ENCODE assay signal across 15 mouse cellular contexts in the genomic region with DNA sequence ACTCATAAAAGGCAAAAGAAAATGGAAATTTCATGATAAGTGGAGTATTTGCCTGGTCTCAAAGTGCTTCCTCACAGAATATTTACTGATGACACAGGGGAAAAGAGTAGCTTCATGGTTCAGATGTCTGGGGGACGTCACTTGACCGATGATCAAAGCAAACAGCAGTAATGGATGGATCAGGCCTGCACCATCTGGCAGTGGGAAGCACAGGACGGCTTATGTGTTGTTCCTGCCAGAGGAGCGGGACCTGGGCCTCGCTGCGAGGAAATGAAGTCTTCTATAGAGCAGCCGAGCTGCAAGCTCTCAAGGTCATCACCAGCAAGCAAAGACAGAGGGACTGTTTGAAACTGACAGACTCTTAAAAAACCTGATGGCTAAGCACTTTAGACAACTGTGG. TPM values are rescaled to one million over a fixed set of nuclear protein-coding genes. Genes with fewer than 3 reads are reported as not detected.
A peak's percentile ranks its signal among the peaks of the same experiment; 100 is the strongest.
DNase-seq lines count a peak whose midpoint lies in the region; ATAC-seq lines count a peak whose summit lies in the region.
"Had no signal": no experiment of that assay in that cellular context is flagged by ENCODE, and none has a peak within 500 bp of the region (broad histone marks: within the 10 kb centered on the region; RNA-seq: fewer than 3 reads in every experiment).

No protein-coding gene starts in this region.

- no peaks in the 10 kb centered on the region for H3K36me3 ChIP-seq in heart, embryonic 12.5 days
- H3K36me3 ChIP-seq in midbrain, embryonic 14.5 days (ENCODE audit: control insufficient read depth, insufficient read depth, low read length) = no peaks in the 10 kb centered on the region
- no peaks in the 10 kb centered on the region; the same call in 1 of the 2 replicates for H3K36me3 ChIP-seq in midbrain, embryonic 16.5 days (ENCODE audit: control insufficient read depth, insufficient read depth, low read length)

- WGBS in heart, embryonic 12.5 days = 36% methylated on average over 7 of the region's 7 CpGs
- WGBS in midbrain, embryonic 14.5 days = 47% methylated on average over 7 of the region's 7 CpGs
- 41% methylated on average over 7 of the region's 7 CpGs for WGBS in midbrain, embryonic 16.5 days

- DNase-seq in heart, postnatal 25 days (ENCODE audit: low spot score) = no peak
- peak; percentile 24 for DNase-seq in midbrain, embryonic 14.5 days
- peak; percentile 60 for DNase-seq in cerebellum, adult 9-10 months
- peak; percentile 56 for DNase-seq in mesoderm, embryonic 11.5 days (ENCODE audit: low read depth, low spot score)
- DNase-seq in thymus, adult 18-20 months = no peak
- DNase-seq: heart, postnatal 36 days; right cerebral cortex, postnatal 25 days had no signal

- intact Hi-C loops in heart, postnatal 25 days (cut with DNase I) = loop anchor here (5.0 kb wide), 1 partner anchor 35 kb away; a partner anchor contains a TSS

- no peaks in the 10 kb centered on the region for H3K27me3 ChIP-seq in heart, embryonic 12.5 days (replicated peaks)
- no peaks in the 10 kb centered on the region for H3K27me3 ChIP-seq in midbrain, embryonic 14.5 days (ENCODE audit: control insufficient read depth, insufficient read depth, low read length)
- H3K27me3 ChIP-seq in midbrain, embryonic 16.5 days (ENCODE audit: control insufficient read depth, insufficient read depth, low read depth, low read length) = no peaks in the 10 kb centered on the region

- H3K4me3 ChIP-seq in heart, embryonic 12.5 days = no peak overlapping the region
- no peak overlapping the region for H3K4me3 ChIP-seq in midbrain, embryonic 14.5 days (replicated peaks; ENCODE audit: low read depth, low read length)
- H3K4me3 ChIP-seq in midbrain, embryonic 16.5 days (ENCODE audit: low read depth, low read length) = no peak overlapping the region
- H3K4me3 ChIP-seq: left cerebral cortex, adult 2 months had no signal

- H3K9me3 ChIP-seq in heart, embryonic 12.5 days (replicated peaks) = no peaks in the 10 kb centered on the region
- no peaks in the 10 kb centered on the region for H3K9me3 ChIP-seq in midbrain, embryonic 14.5 days (ENCODE audit: control insufficient read depth, low read length)
- no peaks in the 10 kb centered on the region for H3K9me3 ChIP-seq in midbrain, embryonic 16.5 days (replicated peaks; ENCODE audit: control insufficient read depth, low read length, poor library complexity, severe bottlenecking)
- H3K9me3 ChIP-seq: G1E had no signal

- no peak overlapping the region for H3K4me2 ChIP-seq in heart, embryonic 12.5 days
- no peak overlapping the region for H3K4me2 ChIP-seq in midbrain, embryonic 14.5 days (ENCODE audit: low read length)
- no peak overlapping the region for H3K4me2 ChIP-seq in midbrain, embryonic 16.5 days (ENCODE audit: low read length)
- H3K4me2 ChIP-seq: liver, embryonic 11.5 days had no signal

- peak overlapping the region; percentile 30; the same call in 1 of the 2 replicates for H3K27ac ChIP-seq in heart, embryonic 12.5 days (ENCODE audit: poor library complexity, severe bottlenecking)
- no peak overlapping the region for H3K27ac ChIP-seq in midbrain, embryonic 14.5 days (replicated peaks; ENCODE audit: low read depth, low read length)
- no peak overlapping the region for H3K27ac ChIP-seq in midbrain, embryonic 16.5 days (ENCODE audit: low read length)
- H3K27ac ChIP-seq: kidney, postnatal 0 days; left cerebral cortex, adult 2 months had no signal

- no peak overlapping the region for H3K9ac ChIP-seq in heart, embryonic 12.5 days
- no peak overlapping the region for H3K9ac ChIP-seq in midbrain, embryonic 14.5 days (replicated peaks; ENCODE audit: low read length)
- H3K9ac ChIP-seq in midbrain, embryonic 16.5 days (ENCODE audit: low read depth, low read length) = no peak overlapping the region

- H3K4me1 ChIP-seq in heart, embryonic 12.5 days (replicated peaks) = peaks cover 14% of the 10 kb centered on the region
- 0 out of 2 replicates have a peak, but pooled peaks cover 2% of the 10 kb centered on the region for H3K4me1 ChIP-seq in midbrain, embryonic 14.5 days (ENCODE audit: control insufficient read depth, insufficient read depth, low read length)
- H3K4me1 ChIP-seq in midbrain, embryonic 16.5 days (ENCODE audit: control insufficient read depth, insufficient read depth, low read length) = no peaks in the 10 kb centered on the region

- ATAC-seq in heart, embryonic 12.5 days (ENCODE audit: insufficient number of reproducible peaks, low FRiP score) = no peak
- ATAC-seq in midbrain, embryonic 14.5 days (ENCODE audit: low FRiP score, low TSS enrichment) = no peak
- ATAC-seq in midbrain, embryonic 16.5 days = no peak
- ATAC-seq in CD4-positive, CD25-positive, alpha-beta regulatory T cell, adult 4 months = no peak
- ATAC-seq: activated CD4-positive, CD25-positive, alpha-beta regulatory T cell, adult 4 months had no signal

RNA-seq across cellular contexts. Expression of a gene that starts 37.0 kb away (rescaled TPM):
- polyA plus RNA-seq in heart, embryonic 12.5 days (2016; fragmentation: Nextera tagmentation; extraction: Ambion mirVana) = 32.8 and 36.0 TPM in 2 replicates
- total RNA-seq in heart, postnatal 25 days (2021) = 10 to 100 TPM; 48.6 to 50.6 TPM
- 72.5 and 74.9 TPM in 2 replicates for polyA plus RNA-seq in midbrain, embryonic 14.5 days (2014; fragmentation: Nextera tagmentation; extraction: Ambion mirVana)
- polyA plus RNA-seq in midbrain, embryonic 16.5 days (2015; fragmentation: Nextera tagmentation; extraction: Ambion mirVana) = 51.4 and 60.4 TPM in 2 replicates
- polyA plus RNA-seq in CD4-positive, CD25-positive, alpha-beta regulatory T cell, adult 4 months (2017; shearing (Covaris generic)) = 1 to 10 TPM; 2.5 to 5.7 TPM

Comparison
In these comparisons a context has a peak if more than half of its experiments do, and no peak if none do; other contexts are left out.
1. DNase-seq: peak in midbrain, embryonic 14.5 days (single experiment), cerebellum, adult 9-10 months (single experiment) and mesoderm, embryonic 11.5 days (single experiment); none in heart, postnatal 25 days (single experiment) and thymus, adult 18-20 months (0 of 2).